Mouse (Mus musculus) forebrain, embryonic 12.5 days (tissue): ENCODE results near the gene Lypd6. TPM values are rescaled to one million over a fixed set of nuclear protein-coding genes. Genes with fewer than 3 reads are reported as not detected.

Experiments used
- ATAC-seq: fragments of 200-750 bp; cut with Nextera tagmentation; 2 replicates; pipeline ENCODE4 v1.8.0; 2017; ENCODE audit warnings: moderate TSS enrichment; ENCODE audit not compliant: low FRiP score
- H3K27ac ChIP-seq: fragments of 300-500 bp; sonication (generic); 2 replicates; pipeline ENCODE4 v1.5.1; 2016; ENCODE audit warnings: mild to moderate bottlenecking
- H3K27me3 ChIP-seq: fragments of 300-500 bp; sonication (generic); 2 replicates; pipeline ENCODE4 v1.6.1; 2016; ENCODE audit warnings: mild to moderate bottlenecking
- H3K36me3 ChIP-seq: fragments of 300-500 bp; sonication (generic); replicated peaks from 2 replicates; pipeline ENCODE4 v1.6.1; 2016; ENCODE audit warnings: mild to moderate bottlenecking
- H3K4me1 ChIP-seq: fragments of 300-500 bp; sonication (generic); 2 replicates; pipeline ENCODE4 v1.6.1; 2016
- H3K4me2 ChIP-seq: fragments of 300-500 bp; sonication (generic); 2 replicates; pipeline ENCODE4 v1.6.1; 2016; ENCODE audit warnings: mild to moderate bottlenecking, moderate library complexity
- H3K4me3 ChIP-seq: fragments of 300-500 bp; sonication (generic); replicated peaks from 2 replicates; pipeline ENCODE4 v1.5.1; 2016; ENCODE audit warnings: mild to moderate bottlenecking
- H3K9ac ChIP-seq: fragments of 300-500 bp; sonication (generic); 2 replicates; pipeline ENCODE4 v1.6.1; 2016; ENCODE audit warnings: mild to moderate bottlenecking
- H3K9me3 ChIP-seq: fragments of 300-500 bp; sonication (generic); 2 replicates; pipeline ENCODE4 v1.6.1; 2016
- WGBS: fragments of 180-500 bp; shearing (Covaris S2); methylation state at CpG from one replicate; pipeline ENCODE4 v1.1.7; 2016; 5-methylcytosine and 5-hydroxymethylcytosine counted together
- polyA plus RNA-seq: library from polyadenylated mRNA; unstranded; fragments of >200 nt; fragmentation: Nextera tagmentation; extraction: Ambion mirVana; gene quantifications from 2 replicates; pipeline ENCODE4 v1.2.1, GENCODE M21; 2016

The Lypd6 gene
- polyA plus RNA-seq, 1 experiment from 2014 or later = 9.6 TPM

- Histone ChIP-seq H3K36me3 (no peaks in the 10 kb centered on the region), H3K27me3 (no peaks in the 10 kb centered on the region), H3K9me3 (no peaks in the 10 kb centered on the region), H3K4me1 (peaks cover 6% of the 10 kb centered on the region; the same call in 1 of the 2 replicates), H3K4me3 (no peak overlapping the region), H3K4me2 (no peak overlapping the region), H3K9ac (no peak overlapping the region), H3K27ac (no peak overlapping the region)
- WGBS = 71% methylated on average over 1 of the region's 1 CpGs
- no peak for ATAC-seq
Measured at GRCm38 (mm10) chr2:50111609-50112008, 45.4 kb downstream of the Lypd6 start.

- H3K4me2 ChIP-seq = no peak overlapping the region
- no peaks in the 10 kb centered on the region for H3K36me3 ChIP-seq
- 91% methylated on average over 5 of the region's 5 CpGs for WGBS
- H3K27me3 ChIP-seq = no peaks in the 10 kb centered on the region
- ATAC-seq = no peak
- H3K4me3 ChIP-seq = no peak overlapping the region
- H3K9me3 ChIP-seq = no peaks in the 10 kb centered on the region
- H3K4me1 ChIP-seq = peaks cover 6% of the 10 kb centered on the region; the same call in 1 of the 2 replicates
- H3K9ac ChIP-seq = no peak overlapping the region
- H3K27ac ChIP-seq = no peak overlapping the region
Measured at GRCm38 (mm10) chr2:50112427-50112826, 46.2 kb downstream of the Lypd6 start.

- no peak for ATAC-seq
- 93% methylated on average over 7 of the region's 7 CpGs for WGBS
- H3K9me3 ChIP-seq = no peaks in the 10 kb centered on the region
Measured at GRCm38 (mm10) chr2:50119101-50119500, 52.9 kb downstream of the Lypd6 start.

GRCm38 (mm10) chr2:50120839-50121238 lies 54.6 kb downstream of the Lypd6 start:
- Histone ChIP-seq H3K9me3 (no peaks in the 10 kb centered on the region), H3K4me3 (no peak overlapping the region), H3K9ac (no peak overlapping the region), H3K36me3 (no peaks in the 10 kb centered on the region), H3K27ac (no peak overlapping the region), H3K27me3 (no peaks in the 10 kb centered on the region), H3K4me1 (peaks cover 3% of the 10 kb centered on the region; the same call in 1 of the 2 replicates), H3K4me2 (no peak overlapping the region)
- no peak for ATAC-seq
- WGBS = 84% methylated on average over 9 of the region's 9 CpGs

More at GRCm38 (mm10) chr2:50119101-50119500, 52.9 kb downstream of the Lypd6 start:
- Histone ChIP-seq H3K27me3 (no peaks in the 10 kb centered on the region), H3K4me2 (no peak overlapping the region), H3K4me1 (no peaks in the 10 kb centered on the region), H3K36me3 (no peaks in the 10 kb centered on the region), H3K4me3 (no peak overlapping the region), H3K9ac (no peak overlapping the region), H3K27ac (no peak overlapping the region)

- ATAC-seq = no peak
- Histone ChIP-seq H3K9me3 (no peaks in the 10 kb centered on the region), H3K4me2 (no peak overlapping the region), H3K27me3 (no peaks in the 10 kb centered on the region), H3K4me1 (peaks cover 14% of the 10 kb centered on the region), H3K4me3 (no peak overlapping the region), H3K36me3 (no peaks in the 10 kb centered on the region), H3K9ac (no peak overlapping the region), H3K27ac (no peak overlapping the region)
- WGBS = 83% methylated on average over 5 of the region's 5 CpGs
Measured at GRCm38 (mm10) chr2:50123376-50123775, 57.1 kb downstream of the Lypd6 start.

- Histone ChIP-seq H3K4me2 (no peak overlapping the region), H3K9me3 (no peaks in the 10 kb centered on the region), H3K4me1 (peaks cover 24% of the 10 kb centered on the region), H3K27me3 (no peaks in the 10 kb centered on the region), H3K9ac (no peak overlapping the region), H3K4me3 (no peak overlapping the region), H3K27ac (peak overlapping the region; percentile 68), H3K36me3 (no peaks in the 10 kb centered on the region)
- WGBS = 76% methylated on average over 9 of the region's 9 CpGs
- no peak for ATAC-seq
Measured at GRCm38 (mm10) chr2:50127513-50128175, 61.4 kb downstream of the Lypd6 start.

GRCm38 (mm10) chr2:50128322-50129277 lies 62.4 kb downstream of the Lypd6 start:
- no peaks in the 10 kb centered on the region for H3K9me3 ChIP-seq
- H3K4me3 ChIP-seq = no peak overlapping the region
- WGBS = 54% methylated on average over 12 of the region's 12 CpGs
- H3K4me2 ChIP-seq = no peak overlapping the region
- peak overlapping the region; percentile 74; the same call in 1 of the 2 replicates for H3K27ac ChIP-seq
- H3K9ac ChIP-seq = no peak overlapping the region
- peaks cover 24% of the 10 kb centered on the region for H3K4me1 ChIP-seq
- H3K27me3 ChIP-seq = no peaks in the 10 kb centered on the region
- H3K36me3 ChIP-seq = no peaks in the 10 kb centered on the region
- ATAC-seq = peak; percentile 49; the same call in 1 of the 2 replicates

GRCm38 (mm10) chr2:50130674-50131073 lies 64.4 kb downstream of the Lypd6 start:
- no peaks in the 10 kb centered on the region for H3K36me3 ChIP-seq
- no peaks in the 10 kb centered on the region for H3K9me3 ChIP-seq
- H3K27me3 ChIP-seq = no peaks in the 10 kb centered on the region
- WGBS = 90% methylated on average over 3 of the region's 3 CpGs
- no peak overlapping the region for H3K27ac ChIP-seq
- ATAC-seq = no peak
- no peak overlapping the region for H3K4me2 ChIP-seq
- no peak overlapping the region for H3K9ac ChIP-seq
- peaks cover 21% of the 10 kb centered on the region for H3K4me1 ChIP-seq
- no peak overlapping the region for H3K4me3 ChIP-seq

GRCm38 (mm10) chr2:50143672-50144071 lies 77.4 kb downstream of the Lypd6 start:
- Histone ChIP-seq H3K4me1 (no peaks in the 10 kb centered on the region), H3K4me3 (no peak overlapping the region), H3K9me3 (no peaks in the 10 kb centered on the region), H3K4me2 (no peak overlapping the region), H3K27ac (no peak overlapping the region), H3K27me3 (no peaks in the 10 kb centered on the region), H3K9ac (no peak overlapping the region), H3K36me3 (no peaks in the 10 kb centered on the region)
- no peak for ATAC-seq
- WGBS = 65% methylated on average over 6 of the region's 6 CpGs

GRCm38 (mm10) chr2:50147308-50147707 lies 81.1 kb downstream of the Lypd6 start:
- Histone ChIP-seq H3K27ac (no peak overlapping the region), H3K4me3 (no peak overlapping the region), H3K4me1 (no peaks in the 10 kb centered on the region), H3K9me3 (no peaks in the 10 kb centered on the region), H3K27me3 (no peaks in the 10 kb centered on the region), H3K9ac (no peak overlapping the region), H3K36me3 (no peaks in the 10 kb centered on the region), H3K4me2 (no peak overlapping the region)
- ATAC-seq = no peak
- WGBS = 88% methylated on average over 9 of the region's 9 CpGs

GRCm38 (mm10) chr2:50149257-50150202 lies 83.3 kb downstream of the Lypd6 start:
- H3K4me2 ChIP-seq = no peak overlapping the region
- H3K9me3 ChIP-seq = no peaks in the 10 kb centered on the region
- H3K36me3 ChIP-seq = no peaks in the 10 kb centered on the region
- no peak overlapping the region for H3K27ac ChIP-seq
- no peak overlapping the region for H3K4me3 ChIP-seq
- WGBS = 82% methylated on average over 6 of the region's 6 CpGs
- no peak for ATAC-seq
- H3K4me1 ChIP-seq = no peaks in the 10 kb centered on the region
- no peaks in the 10 kb centered on the region for H3K27me3 ChIP-seq
- no peak overlapping the region for H3K9ac ChIP-seq

- no peak overlapping the region for H3K4me2 ChIP-seq
- ATAC-seq = no peak
- 85% methylated on average over 7 of the region's 7 CpGs for WGBS
- H3K27ac ChIP-seq = no peak overlapping the region
- H3K27me3 ChIP-seq = no peaks in the 10 kb centered on the region
- H3K9me3 ChIP-seq = no peaks in the 10 kb centered on the region
- H3K36me3 ChIP-seq = no peaks in the 10 kb centered on the region
- H3K9ac ChIP-seq = no peak overlapping the region
- H3K4me1 ChIP-seq = no peaks in the 10 kb centered on the region
- no peak overlapping the region for H3K4me3 ChIP-seq
Measured at GRCm38 (mm10) chr2:50150203-50150590, 84.0 kb downstream of the Lypd6 start.
